Mouse (Mus musculus): ENCODE measurements around the gene Minpp1. TPM values are rescaled to one million over a fixed set of nuclear protein-coding genes. Genes with fewer than 3 reads are reported as not detected.

Minpp1 gene
- total RNA-seq, 2 experiments from 2014 or later: 66.8 to 70.2 TPM

Other genes starting within 250 kb of the Minpp1 start
- gene Sgms1, start 96.1 kb upstream of the Minpp1 start, total RNA-seq (2021): 10 to 100 TPM; 34.3 to 50.0 TPM
- gene Rpl9-ps6, start 19.2 kb upstream of the Minpp1 start, total RNA-seq (2021): 10 to 100 TPM; 21.6 to 24.0 TPM
- 1 to 10 TPM; 3.3 to 5.5 TPM for gene Papss2, start 110.0 kb downstream of the Minpp1 start, total RNA-seq (2021)

Measured in left cerebral cortex, postnatal 14 days (tissue).